Mouse (Mus musculus) left cerebral cortex, postnatal 4 days (tissue): Measurements from ENCODE around the gene Foxq1. TPM values are rescaled to one million over a fixed set of nuclear protein-coding genes. Genes with fewer than 3 reads are reported as not detected.

Source experiments
- DNase-seq: peaks from one replicate; pipeline ENCODE4 v3.0.0-alpha.2; 2022
- intact Hi-C: fragments of 180-260 bp; cut with DNase I; formaldehyde crosslinking; loops from one replicate; pipeline ENCODE4 v1.15.1; 2025
- total RNA-seq, 2 experiments: library from RNA; stranded (reverse); gene quantifications; 2 replicates each; pipeline ENCODE4 v1.2.3; 2021

Gene Foxq1
- total RNA-seq, 2 experiments from 2014 or later, result 3.8 to 4.6 TPM

- intact Hi-C loops, result no loop called here
- no peak for DNase-seq
Measured at GRCm38 (mm10) chr13:31567617-31568294, 11.8 kb downstream of the Foxq1 start.

GRCm38 (mm10) chr13:31572806-31573508, 17.0 kb downstream of the Foxq1 start:
- intact Hi-C loops, result no loop called here
- DNase-seq, result no peak

GRCm38 (mm10) chr13:31574627-31575026, 18.7 kb downstream of the Foxq1 start:
- DNase-seq, result no peak
- intact Hi-C loops, result no loop called here

GRCm38 (mm10) chr13:31576696-31577095, 20.8 kb downstream of the Foxq1 start:
- no peak for DNase-seq
- intact Hi-C loops, result no loop called here

- intact Hi-C loops, result no loop called here
Measured at GRCm38 (mm10) chr13:31577576-31577975, 21.6 kb downstream of the Foxq1 start.

GRCm38 (mm10) chr13:31578389-31578788, 22.5 kb downstream of the Foxq1 start:
- intact Hi-C loops, result no loop called here
- DNase-seq, result no peak

More at GRCm38 (mm10) chr13:31577576-31577975, 21.6 kb downstream of the Foxq1 start:
- DNase-seq, result no peak

- intact Hi-C loops, result no loop called here
- no peak for DNase-seq
Measured at GRCm38 (mm10) chr13:31579866-31580265, 23.9 kb downstream of the Foxq1 start.

GRCm38 (mm10) chr13:31587341-31587740, 31.4 kb downstream of the Foxq1 start:
- no peak for DNase-seq
- intact Hi-C loops, result no loop called here

- DNase-seq, result no peak
- intact Hi-C loops, result no loop called here
Measured at GRCm38 (mm10) chr13:31599576-31599975, 43.6 kb downstream of the Foxq1 start.

GRCm38 (mm10) chr13:31603964-31604363, 48.0 kb downstream of the Foxq1 start:
- intact Hi-C loops, result no loop called here
- DNase-seq, result no peak

Other genes starting within 250 kb of the Foxq1 start
- 1 to 10 TPM; 1.6 to 2.4 TPM for gene A530084C06Rik, start 3.2 kb downstream of the Foxq1 start, total RNA-seq
- 10 to 100 TPM; 10.2 to 10.7 TPM for gene Foxf2, start 69.7 kb downstream of the Foxq1 start, total RNA-seq